Mouse (Mus musculus) C2C12 (cell line): ENCODE results near the gene Zap70.

ENCODE experiments used
- CTCF ChIP-seq: IDR thresholded peaks from one replicate; pipeline ENCODE4 v1.5.1; 2011; ENCODE audit not compliant: control insufficient read depth, insufficient read depth, insufficient read length
- MAX ChIP-seq: IDR thresholded peaks from one replicate; pipeline ENCODE4 v1.6.1; 2011; ENCODE audit warnings: mild to moderate bottlenecking, control low read depth
- MYOD1 ChIP-seq: IDR thresholded peaks from one replicate; pipeline ENCODE4 v1.6.1; 2011; ENCODE audit warnings: low read depth; ENCODE audit not compliant: control insufficient read depth, insufficient read length
- MYOG ChIP-seq: IDR thresholded peaks from one replicate; pipeline ENCODE4 v1.6.1; 2011; ENCODE audit not compliant: control insufficient read depth, insufficient read length; ENCODE audit errors: extremely low read depth
- USF1 ChIP-seq: IDR thresholded peaks from one replicate; pipeline ENCODE4 v1.6.1; 2011; ENCODE audit warnings: low read depth, mild to moderate bottlenecking, control low read depth, moderate library complexity

- TF ChIP-seq CTCF (no peak), MAX (no peak), MYOD1 (no peak), MYOG (no peak), USF1 (no peak)
These were observed 51.8 kb downstream of the Zap70 start for GRCm38 (mm10) chr1:36813415-36813814.
